In the genomic region with DNA sequence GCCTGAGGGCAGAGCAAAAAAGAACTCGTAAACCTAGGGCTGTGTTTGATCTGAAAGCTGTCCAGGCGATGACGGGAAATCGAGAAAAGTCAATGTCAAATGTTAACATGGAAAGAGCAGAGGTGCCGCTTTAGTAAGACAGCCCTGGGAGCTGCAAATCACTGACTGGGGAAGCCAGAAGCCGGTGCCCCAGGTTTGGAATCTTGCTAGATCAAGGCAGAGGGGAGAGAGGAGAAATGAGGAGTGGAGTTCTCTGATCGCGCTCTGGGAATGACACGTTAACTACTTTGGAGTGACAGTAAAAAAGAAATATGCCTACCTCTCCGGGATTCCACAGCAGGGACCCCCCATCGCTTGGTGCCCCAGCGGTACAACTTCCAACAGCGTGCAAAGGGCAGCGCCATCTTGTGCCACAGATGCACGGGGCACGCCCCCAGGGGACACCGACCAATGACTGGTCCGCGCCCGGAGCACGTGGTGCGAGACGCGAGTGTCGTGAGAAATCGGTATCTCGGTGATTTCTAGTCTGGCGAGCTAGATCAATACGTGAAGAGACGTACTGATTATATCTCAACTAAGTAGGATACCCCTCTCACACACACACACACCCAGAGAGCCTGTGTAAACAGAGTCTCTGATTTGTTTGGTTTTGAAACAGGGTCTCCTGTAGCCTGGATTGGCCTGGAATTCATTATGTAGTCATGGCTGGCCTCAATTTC, we compare ENCODE assay signal across 8 mouse cellular contexts. TPM values are rescaled to one million over a fixed set of nuclear protein-coding genes. Genes with fewer than 3 reads are reported as not detected.
A peak's percentile ranks its signal among the peaks of the same experiment; 100 is the strongest.
DNase-seq lines count a peak whose midpoint lies in the region; ATAC-seq and TF ChIP-seq lines count a peak whose summit lies in the region.

A gene (minus strand): TSS at position 418 of the 719 bp plus-strand sequence.

- no peak within 1 kb of the TSS for H3K27ac ChIP-seq in bone marrow macrophage, adult 2 months (ENCODE audit: insufficient read depth, low read depth, low read length)
- no peak within 1 kb of the TSS for H3K27ac ChIP-seq in embryonic fibroblast, embryonic 13.5 days (ENCODE audit: insufficient read depth, low read length)
- peak within 1 kb of the TSS; percentile 86 for H3K27ac ChIP-seq in heart, embryonic 10.5 days
- H3K27ac ChIP-seq in kidney, embryonic 15.5 days, result peak within 1 kb of the TSS; percentile 72

- peak within 1 kb of the TSS; percentile 83 for H3K4me2 ChIP-seq in kidney, embryonic 15.5 days

- H3K4me1 ChIP-seq in bone marrow macrophage, adult 2 months (ENCODE audit: control insufficient read depth, insufficient read depth, low read length), result peaks cover 13% of the 10 kb centered on the region; the same call in 1 of the 2 replicates
- H3K4me1 ChIP-seq in embryonic fibroblast, embryonic 13.5 days (ENCODE audit: control insufficient read depth, insufficient read depth, low read length), result 0 out of 2 replicates have a peak, but pooled peaks cover 4% of the 10 kb centered on the region
- H3K4me1 ChIP-seq in heart, embryonic 10.5 days, result peaks cover 16% of the 10 kb centered on the region
- H3K4me1 ChIP-seq in kidney, embryonic 15.5 days, result peaks cover 22% of the 10 kb centered on the region

- peaks cover 17% of the 10 kb centered on the region for H3K27me3 ChIP-seq in heart, embryonic 10.5 days (ENCODE audit: insufficient read depth, poor library complexity, severe bottlenecking)
- peaks cover 11% of the 10 kb centered on the region; the same call in 1 of the 2 replicates for H3K27me3 ChIP-seq in kidney, embryonic 15.5 days
- no peaks in the 10 kb centered on the region for H3K27me3 ChIP-seq in splenic B cell, adult 2 months (ENCODE audit: control insufficient read depth, insufficient read depth, low read length, poor library complexity, severe bottlenecking)

- H3K9ac ChIP-seq in kidney, embryonic 15.5 days, result peak within 1 kb of the TSS; percentile 64

- peak; percentile 91 for ATAC-seq in kidney, embryonic 15.5 days (replicated peaks; ENCODE audit: low FRiP score)
- ATAC-seq in monocyte, adult 5-6 weeks (replicated peaks; ENCODE audit: insufficient number of reproducible peaks, low FRiP score, low TSS enrichment, poor library complexity, severe bottlenecking), result peak; percentile 96

- TF ChIP-seq CTCF in bone marrow macrophage, adult 2 months (IDR thresholded peaks at IDR 0.05; ENCODE audit: low read depth, low read length), result no peak
- no peak for TF ChIP-seq CTCF in embryonic fibroblast, embryonic 13.5 days (IDR thresholded peaks at IDR 0.05; ENCODE audit: borderline replicate concordance, insufficient read depth, low read length)

- peaks cover 15% of the 10 kb centered on the region; the same call in 1 of the 2 replicates for H3K36me3 ChIP-seq in heart, embryonic 10.5 days
- peaks cover 22% of the 10 kb centered on the region for H3K36me3 ChIP-seq in kidney, embryonic 15.5 days
- peaks cover 1% of the 10 kb centered on the region; the same call in 1 of the 2 replicates for H3K36me3 ChIP-seq in splenic B cell, adult 2 months (ENCODE audit: control insufficient read depth, insufficient read depth, low read length, poor library complexity, severe bottlenecking)

- peak within 1 kb of the TSS; percentile 68 for H3K4me3 ChIP-seq in bone marrow macrophage, adult 2 months (ENCODE audit: insufficient read depth, low read length)
- H3K4me3 ChIP-seq in embryonic fibroblast, embryonic 13.5 days (ENCODE audit: insufficient read depth, low read length), result peak within 1 kb of the TSS; percentile 86
- H3K4me3 ChIP-seq in heart, embryonic 10.5 days, result peak within 1 kb of the TSS; percentile 84
- H3K4me3 ChIP-seq in kidney, embryonic 15.5 days (replicated peaks), result peak within 1 kb of the TSS; percentile 73

- under 1% methylated on average over 30 of the region's 30 CpGs for WGBS in heart, embryonic 10.5 days
- under 1% methylated on average over 30 of the region's 30 CpGs for WGBS in kidney, embryonic 15.5 days

- TF ChIP-seq POLR2A in bone marrow macrophage, adult 2 months (IDR thresholded peaks at IDR 0.05; ENCODE audit: borderline replicate concordance, low read depth, low read length), result peak; percentile 64; the same call in 1 of the 2 replicates
- TF ChIP-seq POLR2A in embryonic fibroblast, embryonic 13.5 days (IDR thresholded peaks at IDR 0.05; ENCODE audit: low read depth, low read length), result peak; percentile 92

- H3K9me3 ChIP-seq in heart, embryonic 10.5 days, result no peaks in the 10 kb centered on the region
- no peaks in the 10 kb centered on the region for H3K9me3 ChIP-seq in kidney, embryonic 15.5 days (replicated peaks)

- DNase-seq in A20 (ENCODE audit: low read depth, low spot score) (peak; percentile 93), liver (peak; percentile 92)
- DNase-seq in heart, embryonic 10.5 days (ENCODE audit: low spot score), result peak; percentile 96
- DNase-seq in splenic B cell, adult 2 months (ENCODE audit: low read depth, low spot score), result peak; percentile 92

RNA-seq across cellular contexts. Expression of the gene that starts here (rescaled TPM):
- 5.3 and 6.1 TPM in 2 replicates for polyA plus RNA-seq in bone marrow macrophage, adult 2 months (2012; ENCODE audit: insufficient read depth, insufficient read length, missing spikeins)
- 14.5 and 17.6 TPM in 2 replicates for polyA plus RNA-seq in embryonic fibroblast, embryonic 13.5 days (2011; ENCODE audit: insufficient read length, low read depth, missing spikeins)
- 37.9 and 41.9 TPM in 2 replicates for polyA plus RNA-seq in heart, embryonic 10.5 days (2016; fragmentation: Nextera tagmentation; extraction: Ambion mirVana)
- 32.8 and 34.3 TPM in 2 replicates for polyA plus RNA-seq in kidney, embryonic 15.5 days (2015; fragmentation: Nextera tagmentation; extraction: Ambion mirVana)
- total RNA-seq in monocyte, adult 5-6 weeks (2017), result 5.1 to 9.0 TPM (median 7.3 TPM) in 3 replicates

Comparison
In these comparisons a context has a peak if more than half of its experiments do, and no peak if none do; other contexts are left out.
1. H3K27ac ChIP-seq: peak in heart, embryonic 10.5 days (single experiment) and kidney, embryonic 15.5 days (single experiment); none in bone marrow macrophage, adult 2 months (single experiment) and embryonic fibroblast, embryonic 13.5 days (single experiment).
2. Peak in every context shown above with its lines, with median percentiles within 50 percentile points of each other: DNase-seq and H3K4me3 ChIP-seq.